Mouse (Mus musculus) liver, adult (tissue): ENCODE results near the gene Rb1.

Experiments
- GATA4 ChIP-seq: IDR thresholded peaks from 2 replicates; pipeline ENCODE4 v1.6.1; 2014; ENCODE audit warnings: mild to moderate bottlenecking, low read length; ENCODE audit not compliant: insufficient replicate concordance

Rb1 gene

DNA sequence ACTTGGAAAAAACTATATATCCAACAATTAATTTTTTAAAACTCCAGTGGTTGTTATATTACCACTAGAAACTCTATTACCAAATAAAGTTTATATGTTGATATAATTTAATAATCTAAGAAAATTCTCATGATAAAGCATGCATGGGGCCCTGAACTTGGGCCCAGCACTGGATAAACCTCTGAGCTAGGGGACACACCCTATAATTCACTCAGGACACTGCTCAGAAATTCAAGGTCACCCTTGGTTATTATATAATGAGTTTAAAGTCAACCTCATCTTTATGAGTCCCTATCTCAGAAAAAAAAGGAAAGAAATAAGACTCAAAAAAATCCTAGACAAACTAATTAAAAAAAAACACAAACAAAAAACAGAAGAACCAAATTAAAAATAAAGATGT, 8.7 kb downstream of the Rb1 start:
- TF ChIP-seq GATA4 = no peak

DNA sequence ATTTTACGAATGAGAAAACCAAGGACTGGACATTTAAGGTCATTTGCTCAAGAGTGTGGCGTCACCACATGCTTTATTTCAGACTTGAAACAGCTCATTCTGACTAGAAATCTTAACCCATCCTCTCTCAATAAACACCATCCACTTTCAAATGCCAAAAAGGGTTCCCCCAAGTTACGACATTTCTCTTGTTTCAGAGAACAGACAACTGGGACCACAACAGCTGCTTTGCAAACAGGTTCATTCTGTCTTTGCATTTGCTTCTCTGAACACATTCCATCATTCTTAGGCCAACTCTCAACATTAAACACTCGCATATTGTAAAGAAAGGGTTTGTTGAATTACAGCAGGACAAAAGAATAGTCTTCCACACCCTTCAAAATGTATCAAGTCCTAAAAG, 11.8 kb downstream of the Rb1 start:
- TF ChIP-seq GATA4 = no peak

DNA sequence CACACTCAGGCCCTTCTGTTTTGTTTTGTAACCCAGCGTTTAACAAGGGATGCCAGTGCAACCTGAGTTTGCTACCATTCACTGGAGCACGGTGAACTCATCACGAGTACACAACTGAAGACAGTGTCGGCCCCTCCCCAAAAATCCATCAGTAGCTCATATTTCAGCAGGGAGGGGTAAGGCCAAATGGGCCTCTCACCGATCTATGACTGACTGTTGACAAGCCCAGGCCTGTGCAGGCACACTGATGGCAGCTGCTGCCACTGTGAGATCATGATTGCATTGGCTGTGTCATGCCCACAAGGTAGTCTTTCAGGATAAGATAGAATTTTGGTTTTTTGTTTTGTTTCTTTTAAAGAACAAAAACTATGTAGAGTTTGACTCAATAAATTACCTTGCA, 12.2 kb downstream of the Rb1 start:
- no peak for TF ChIP-seq GATA4

DNA sequence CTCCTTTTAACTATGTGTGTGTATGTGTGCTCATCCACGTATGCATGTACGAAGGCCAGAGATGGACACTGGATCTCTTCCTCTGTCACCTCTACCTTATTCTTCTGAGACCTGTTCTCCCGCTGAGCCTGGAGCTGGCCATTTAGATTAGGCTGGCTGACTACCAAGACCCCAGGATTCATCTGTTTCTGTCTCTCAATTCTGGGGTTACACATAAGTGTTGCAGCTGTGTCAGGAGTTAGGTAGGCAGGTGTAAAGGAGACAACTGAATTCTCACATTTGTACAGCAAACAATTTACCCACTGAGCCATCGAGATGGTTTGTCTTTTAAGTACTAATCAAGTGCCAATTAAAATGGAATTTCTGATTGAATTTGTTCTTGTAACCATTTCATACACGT, 12.7 kb downstream of the Rb1 start:
- no peak for TF ChIP-seq GATA4

DNA sequence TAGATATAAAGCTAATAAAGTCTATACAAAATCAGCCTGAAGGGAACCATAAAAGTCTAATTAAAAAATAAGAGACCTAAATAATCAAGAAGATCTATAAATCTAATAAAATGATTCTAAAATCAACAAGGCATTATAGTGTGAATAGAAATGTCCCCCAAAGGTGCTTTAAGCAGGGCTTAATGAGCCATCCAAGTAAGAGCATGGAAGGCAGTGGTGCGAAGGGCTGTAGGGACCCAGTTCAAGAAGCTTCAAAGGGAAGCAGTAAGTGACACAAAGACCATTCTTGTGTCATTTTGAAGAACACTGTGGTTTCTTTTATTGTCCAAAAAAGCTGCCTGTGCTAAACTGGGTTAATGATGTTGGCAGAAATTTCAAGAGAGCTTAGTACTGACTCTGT, 18.1 kb downstream of the Rb1 start:
- TF ChIP-seq GATA4 = no peak

DNA sequence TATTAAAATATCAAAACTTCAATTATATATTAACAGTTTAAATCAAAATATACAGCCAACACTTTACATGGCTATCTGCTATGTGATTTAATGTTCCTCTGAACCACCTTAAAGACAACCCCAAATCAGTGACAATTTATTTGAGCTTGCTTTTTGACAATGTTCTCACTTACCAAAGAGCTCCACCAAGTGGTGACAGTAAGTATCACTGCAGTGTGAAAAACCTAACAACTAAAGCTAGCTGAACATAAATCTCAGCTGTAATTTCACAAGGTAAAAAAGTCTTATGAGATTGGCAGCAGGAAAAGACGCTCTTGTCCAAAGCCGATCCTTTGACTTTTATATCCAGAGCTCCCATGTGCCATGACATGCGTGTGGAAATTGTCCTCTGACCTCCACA, 22.4 kb downstream of the Rb1 start:
- TF ChIP-seq GATA4 = no peak

DNA sequence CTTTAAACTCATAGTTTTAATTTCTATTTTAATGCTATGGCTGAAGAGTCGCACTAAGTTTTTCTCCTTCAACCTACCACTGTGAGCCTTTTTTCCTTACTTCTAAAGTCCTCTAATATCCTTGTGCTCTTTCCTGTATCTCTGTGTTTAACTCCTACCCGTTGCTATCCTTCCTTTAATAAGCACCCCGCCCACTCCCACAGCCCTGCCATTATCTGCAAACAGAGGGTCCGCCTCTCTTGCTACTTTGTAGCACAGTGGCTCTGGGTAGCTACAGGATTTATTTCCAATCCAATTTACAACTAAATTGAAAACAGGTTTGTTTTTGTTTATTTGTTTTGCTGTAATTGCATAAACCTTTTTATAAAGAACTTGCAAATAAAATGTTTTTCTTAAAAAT, 23.8 kb downstream of the Rb1 start:
- no peak for TF ChIP-seq GATA4

DNA sequence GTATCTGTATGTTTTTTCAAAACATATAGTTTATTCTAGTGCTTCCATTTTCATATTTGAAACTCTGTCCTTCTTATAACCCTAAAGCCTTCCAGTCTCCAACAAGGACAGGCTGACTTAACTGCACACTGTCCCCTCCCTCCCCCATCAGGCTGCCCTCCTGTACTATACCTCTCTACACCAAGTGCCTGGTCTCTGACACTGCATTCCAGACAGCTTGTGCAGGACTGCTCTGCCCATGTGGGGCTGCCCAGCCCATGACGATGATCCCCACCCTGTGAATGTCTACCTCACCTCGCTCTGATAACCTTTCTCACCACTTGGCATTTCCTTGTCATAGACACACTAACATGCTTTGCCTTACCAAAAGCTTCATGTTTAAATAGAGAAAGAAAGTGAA, 30.1 kb downstream of the Rb1 start:
- no peak for TF ChIP-seq GATA4

DNA sequence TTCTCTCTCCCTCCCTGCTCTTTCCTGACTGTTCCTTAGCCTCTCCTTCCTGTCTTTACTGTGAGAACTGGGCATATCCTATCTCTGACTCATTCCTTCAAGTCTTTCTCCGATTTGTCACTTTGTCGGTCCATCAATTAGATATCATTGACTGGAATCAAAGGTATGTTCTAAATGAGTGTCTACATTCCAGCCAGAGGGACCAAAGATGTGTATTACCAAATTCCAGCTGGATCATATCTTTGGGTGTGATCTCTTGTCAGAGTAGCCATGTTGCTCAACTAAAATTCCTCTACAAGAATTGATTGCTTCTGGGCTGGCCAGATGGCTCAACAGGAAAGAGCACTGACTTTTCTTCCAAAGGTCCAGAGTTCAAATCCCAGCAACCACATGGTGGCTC, 32.0 kb downstream of the Rb1 start:
- peak; percentile 73; the same call in 1 of the 2 replicates for TF ChIP-seq GATA4

DNA sequence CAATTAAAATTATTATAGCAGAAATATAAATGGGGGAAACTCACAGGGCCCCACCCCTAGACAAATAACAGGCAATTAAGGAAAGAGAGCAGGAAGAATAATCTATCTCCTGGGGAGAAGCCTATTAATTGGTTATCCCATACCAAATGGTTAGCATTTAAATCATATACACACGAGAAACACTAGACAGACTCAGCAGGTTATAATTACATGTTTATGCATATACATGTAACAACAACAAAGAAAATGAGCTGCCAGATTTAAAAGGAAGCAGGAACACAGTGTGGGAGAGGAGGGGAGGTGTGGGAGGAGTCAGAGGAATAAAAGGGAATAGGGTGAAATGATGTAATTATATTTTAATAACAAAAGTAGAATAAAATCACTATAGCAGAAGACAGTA, 33.2 kb downstream of the Rb1 start:
- no peak for TF ChIP-seq GATA4

DNA sequence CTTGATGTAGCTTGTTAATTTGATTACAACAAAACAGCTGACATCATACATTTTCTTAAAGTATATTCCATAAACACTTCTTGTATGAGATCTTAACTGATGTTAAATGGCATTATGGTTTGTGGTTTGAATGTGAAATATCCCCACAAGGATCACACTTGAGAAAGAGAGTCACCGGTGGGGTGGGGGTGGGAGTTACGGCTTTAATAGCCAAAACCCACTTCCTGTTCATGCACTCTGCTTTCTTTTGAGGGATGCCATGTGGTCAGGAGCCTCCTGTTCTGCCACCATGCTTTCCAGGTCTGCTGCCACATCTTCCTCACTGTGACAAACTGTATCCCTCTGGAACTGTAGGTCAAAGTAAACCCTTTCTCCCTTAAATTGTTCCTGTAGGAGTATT, 35.7 kb downstream of the Rb1 start:
- no peak for TF ChIP-seq GATA4

DNA sequence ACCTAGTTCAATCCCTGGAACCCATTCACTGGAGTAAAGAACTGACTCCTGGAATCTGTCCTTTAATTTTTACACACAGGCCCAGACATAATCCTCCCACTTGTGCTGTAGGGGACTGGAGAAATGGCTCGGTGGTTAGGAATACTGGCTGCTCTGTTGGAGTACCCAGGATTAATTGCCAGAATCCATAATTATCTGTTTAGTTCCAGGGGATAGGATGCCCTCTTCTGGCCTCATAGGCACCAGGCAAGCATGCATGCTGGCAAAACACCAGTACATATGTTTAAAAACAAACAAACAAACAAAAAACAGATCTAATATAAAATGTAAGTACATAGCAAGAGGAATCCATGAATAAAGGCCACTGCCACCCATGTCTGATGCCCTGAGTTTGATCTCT, 44.6 kb downstream of the Rb1 start:
- no peak for TF ChIP-seq GATA4

DNA sequence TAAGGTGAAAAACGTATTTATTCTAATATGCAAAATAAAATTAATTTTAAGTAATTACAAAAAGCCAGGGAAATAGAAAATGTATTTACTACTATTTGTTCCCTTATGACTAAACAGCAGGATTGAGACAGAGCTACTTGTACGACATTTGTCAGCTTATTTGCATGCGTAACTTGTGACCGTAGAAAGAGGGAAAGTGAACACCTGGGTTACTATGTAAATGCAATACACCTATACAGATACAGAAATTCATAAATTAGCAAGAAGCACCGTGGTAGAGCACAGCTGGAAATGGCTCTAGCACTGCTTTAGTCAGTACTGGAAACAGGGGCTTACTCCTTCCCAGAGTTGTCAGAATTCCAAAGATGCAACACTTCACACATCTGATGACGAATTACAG, 46.5 kb downstream of the Rb1 start:
- no peak for TF ChIP-seq GATA4

DNA sequence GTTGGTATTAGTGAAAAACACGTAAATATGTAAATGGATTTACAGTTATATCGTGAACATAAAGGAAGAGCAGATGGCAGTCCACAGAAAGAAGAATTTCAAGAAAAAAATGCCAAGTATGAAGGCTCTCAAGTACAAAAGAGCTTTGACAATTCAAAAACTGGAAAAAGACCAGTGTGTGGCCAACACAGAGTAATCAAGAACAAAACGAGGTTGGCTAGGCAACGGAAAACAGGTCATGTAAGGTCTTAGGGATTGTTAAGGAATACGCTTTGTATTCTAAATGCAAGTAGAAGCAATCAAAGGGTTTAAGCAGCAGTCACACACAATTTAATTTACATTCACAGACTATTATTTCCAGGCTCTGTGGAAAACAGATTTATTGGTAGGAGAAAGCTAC, 53.8 kb downstream of the Rb1 start:
- no peak for TF ChIP-seq GATA4

DNA sequence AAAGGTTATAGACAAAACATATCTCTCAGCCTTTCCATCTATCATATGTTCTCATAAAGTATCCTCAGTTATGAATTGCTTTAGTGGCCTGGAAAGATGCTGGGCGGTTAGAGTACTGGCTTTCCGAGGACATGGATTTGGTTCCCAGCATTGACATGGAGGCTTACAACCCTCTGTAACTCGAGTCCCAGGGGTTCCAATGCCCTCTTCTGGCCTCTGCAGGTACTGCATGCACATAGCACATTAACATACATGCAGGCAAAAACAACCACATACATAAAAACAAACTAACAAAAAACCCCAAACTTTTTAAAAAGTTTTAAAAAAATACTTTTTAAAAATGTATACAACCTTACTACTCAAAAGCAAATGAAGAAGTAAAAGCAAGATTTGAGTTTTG, 59.5 kb downstream of the Rb1 start:
- no peak for TF ChIP-seq GATA4

DNA sequence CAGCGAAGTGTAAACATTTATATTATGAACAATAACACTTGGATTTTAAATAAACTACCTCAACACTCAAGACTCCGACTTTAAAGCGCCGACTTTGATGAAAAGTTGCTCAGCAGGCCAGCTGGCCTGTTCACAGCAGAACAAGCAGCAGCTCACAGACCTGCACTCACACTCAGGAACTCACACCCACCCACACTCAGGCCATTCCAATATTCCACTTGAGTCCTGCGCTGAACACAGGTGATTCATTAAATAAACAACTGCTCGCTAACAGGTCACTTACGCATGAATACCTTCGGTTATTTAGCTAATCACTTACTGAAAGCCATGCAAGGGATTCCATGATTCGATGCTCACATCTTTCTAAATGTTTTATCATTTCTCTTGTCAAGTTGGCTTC, 63.4 kb downstream of the Rb1 start:
- no peak for TF ChIP-seq GATA4

DNA sequence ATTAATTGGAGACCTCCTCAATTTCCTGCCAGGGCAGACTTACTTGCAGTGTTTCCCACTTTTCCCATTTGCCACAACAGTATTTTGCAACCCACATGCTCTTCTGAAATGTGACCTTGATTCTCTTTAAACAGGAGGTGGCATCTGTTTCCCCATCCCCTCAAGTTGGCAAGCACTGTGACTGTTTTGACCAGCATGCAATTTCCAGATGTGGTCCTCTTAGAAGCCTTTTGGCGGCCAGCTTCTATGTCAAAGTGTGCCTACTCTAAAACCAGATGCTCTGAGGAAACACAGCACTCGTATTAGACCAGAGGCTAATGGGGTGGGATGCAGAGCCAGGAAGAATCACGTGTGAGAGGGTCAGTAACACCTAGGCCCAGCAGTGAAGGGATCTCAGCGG, 67.4 kb downstream of the Rb1 start:
- TF ChIP-seq GATA4 = no peak

DNA sequence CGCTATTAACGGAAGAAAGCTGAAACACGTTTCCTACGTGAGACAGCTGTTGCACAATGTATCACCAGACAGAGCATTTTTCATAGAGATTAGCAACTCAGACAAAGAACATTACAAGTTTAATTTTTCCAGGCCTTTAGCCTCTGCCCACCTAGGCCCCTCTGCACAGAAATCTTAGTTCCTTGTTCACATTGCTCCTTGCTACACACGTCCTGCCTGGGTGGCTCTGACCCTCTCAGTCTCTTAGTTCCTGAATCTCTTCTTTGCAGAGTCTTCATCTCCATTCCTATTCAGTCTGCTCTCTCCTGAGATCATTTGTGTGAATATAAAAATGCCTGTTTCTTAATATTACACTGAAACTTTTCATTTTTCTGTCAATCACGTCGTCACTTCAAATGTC, 68.3 kb downstream of the Rb1 start:
- no peak for TF ChIP-seq GATA4
